Mouse (Mus musculus) kidney, postnatal 4 days (tissue): ENCODE results near the gene Haus5.
A peak's percentile ranks its signal among the peaks of the same experiment; 100 is the strongest.

ENCODE experiments used
- DNase-seq, 2 experiments: peaks; one replicate each; pipeline ENCODE4 v3.0.0; 2021; ENCODE audit warnings: mixed read lengths in 2 of 2

Haus5 gene

DNA sequence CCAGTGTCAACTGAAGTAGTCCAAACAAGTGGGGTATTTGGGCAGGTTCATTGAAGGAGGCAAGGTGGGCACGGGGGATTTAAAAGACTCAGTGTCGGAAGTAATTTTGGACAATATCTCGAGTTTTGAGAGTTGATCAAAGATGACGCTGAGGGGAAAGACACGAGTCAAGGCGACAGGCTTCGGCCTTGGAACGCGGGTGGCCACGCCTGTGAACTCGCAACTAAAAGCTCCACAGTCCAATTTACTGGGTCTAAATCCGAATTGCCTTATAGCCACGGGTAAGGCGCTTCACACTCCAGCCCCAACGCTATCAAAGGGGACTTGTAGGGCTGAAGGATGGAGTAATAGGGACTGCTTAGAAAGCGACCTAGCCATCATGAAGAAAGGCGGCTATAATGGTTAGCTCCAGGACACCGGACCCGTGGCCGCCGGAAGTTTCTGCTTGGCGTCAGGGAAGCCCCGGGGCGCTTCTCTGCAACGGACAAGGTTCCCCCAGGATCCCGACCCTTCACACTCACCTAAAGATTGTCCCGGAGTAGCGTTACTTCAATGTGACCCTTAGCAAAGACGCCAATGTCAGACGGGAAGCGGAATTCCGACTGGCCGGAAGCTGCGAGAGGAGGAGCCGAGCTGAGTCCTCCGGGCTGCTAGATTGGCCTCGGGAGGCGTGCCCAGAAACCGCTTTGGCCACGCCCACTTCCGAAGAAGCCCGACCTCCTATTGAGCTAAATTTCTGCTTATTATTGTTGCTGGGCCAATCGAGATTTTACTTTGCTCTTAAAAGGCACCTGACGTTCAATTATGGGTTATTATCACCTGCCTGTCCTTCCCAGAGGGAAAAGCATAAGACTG lies 39.0 kb downstream of the Haus5 start, which contains the start of gene Cox6b1:
Gene Cox6b1 (minus strand): TSS at position 622 of the 855 bp plus-strand sequence.
- peak; percentile 89 to 93 for DNase-seq

DNA sequence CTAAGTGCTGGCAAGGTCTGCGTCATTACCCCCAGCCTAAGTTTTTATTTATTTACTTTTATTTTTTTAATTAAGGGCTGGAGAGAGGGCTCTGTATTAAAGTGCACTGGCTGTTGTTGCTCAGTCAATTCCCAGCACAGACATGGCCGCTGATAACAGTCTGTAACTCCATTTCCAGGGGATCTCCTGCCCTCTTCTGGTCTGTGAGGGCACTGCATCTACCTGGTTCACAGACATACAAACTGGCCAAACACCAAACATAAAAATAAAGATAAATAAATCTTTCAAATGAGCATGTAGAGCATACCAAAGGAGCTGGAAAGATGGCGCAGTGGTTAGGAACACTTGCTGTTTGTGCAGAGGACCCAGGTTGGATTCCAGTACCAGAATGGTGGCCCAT lies 45.6 kb downstream of the Haus5 start:
- peak; percentile 59 to 65 for DNase-seq

DNA sequence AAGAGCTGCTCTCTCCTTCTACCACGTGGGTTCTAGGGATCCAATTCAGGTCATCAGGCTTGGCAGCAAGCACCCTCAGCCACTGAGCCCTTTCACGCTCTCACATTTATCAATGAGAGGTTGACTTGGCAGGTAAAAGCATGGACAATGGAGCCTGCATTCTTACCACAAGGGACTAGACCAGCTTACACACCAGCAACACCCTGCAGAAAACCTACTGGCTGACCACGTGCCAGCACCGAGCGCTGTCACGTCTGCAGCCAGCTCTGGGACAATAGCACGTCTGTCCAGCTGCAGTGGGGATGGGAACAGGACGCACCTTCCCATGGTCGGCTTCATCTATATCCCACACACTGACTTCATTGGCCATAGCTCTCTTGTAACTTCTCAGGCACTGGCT lies 46.1 kb downstream of the Haus5 start:
- DNase-seq, result no peak

DNA sequence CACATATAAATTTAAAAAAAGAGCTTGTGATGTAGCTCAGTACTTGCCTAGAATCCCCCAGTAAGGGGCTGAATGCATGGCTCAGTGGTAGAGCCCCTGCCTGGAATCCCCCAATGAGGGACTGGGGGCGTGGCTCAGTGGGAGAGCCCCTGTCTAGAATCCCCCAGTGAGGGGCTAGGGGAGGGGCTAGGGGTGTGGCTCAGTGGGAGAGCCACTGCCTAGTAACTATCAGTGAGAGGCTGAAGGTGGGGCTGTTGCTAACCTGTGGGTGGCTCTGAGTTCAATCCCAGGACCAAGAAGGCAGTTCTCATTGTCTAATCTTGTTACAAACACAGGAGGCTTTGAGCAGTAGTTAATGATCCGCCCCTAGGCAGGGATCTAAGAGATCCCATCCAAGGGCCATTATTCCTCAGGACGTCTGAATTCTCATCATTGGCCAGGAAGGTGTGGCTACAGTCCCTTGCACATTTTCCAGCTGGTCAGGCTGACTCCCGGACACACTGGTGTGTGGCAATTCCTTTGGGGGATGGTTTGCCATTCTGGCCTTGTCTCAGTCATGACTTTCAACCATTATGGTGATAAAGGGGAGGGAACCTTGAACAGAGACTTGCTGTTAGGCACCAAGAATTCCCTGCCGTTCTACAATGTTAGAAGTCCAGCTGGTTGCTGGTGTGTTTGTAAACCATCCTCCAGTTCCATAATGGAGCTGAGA lies 49.6 kb downstream of the Haus5 start:
- DNase-seq, result no peak

DNA sequence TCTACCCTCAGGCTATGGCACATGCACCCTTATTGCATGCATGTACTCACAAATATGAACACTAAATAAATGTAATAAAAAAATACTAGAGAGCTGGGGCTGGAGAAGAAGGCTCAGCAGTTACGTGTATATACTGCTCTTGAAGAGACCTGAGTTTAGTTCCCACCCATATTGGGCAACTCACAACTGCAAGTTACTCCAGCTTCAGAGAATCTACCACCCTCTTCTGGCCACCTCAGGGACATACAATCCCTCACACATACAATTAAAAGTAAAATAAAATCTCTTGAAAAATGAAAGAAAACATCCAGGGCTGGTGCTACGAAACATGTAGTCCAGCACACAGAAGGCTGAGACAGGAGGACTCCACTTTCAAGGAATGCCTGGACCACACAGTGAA lies 50.3 kb downstream of the Haus5 start:
- DNase-seq, result no peak

DNA sequence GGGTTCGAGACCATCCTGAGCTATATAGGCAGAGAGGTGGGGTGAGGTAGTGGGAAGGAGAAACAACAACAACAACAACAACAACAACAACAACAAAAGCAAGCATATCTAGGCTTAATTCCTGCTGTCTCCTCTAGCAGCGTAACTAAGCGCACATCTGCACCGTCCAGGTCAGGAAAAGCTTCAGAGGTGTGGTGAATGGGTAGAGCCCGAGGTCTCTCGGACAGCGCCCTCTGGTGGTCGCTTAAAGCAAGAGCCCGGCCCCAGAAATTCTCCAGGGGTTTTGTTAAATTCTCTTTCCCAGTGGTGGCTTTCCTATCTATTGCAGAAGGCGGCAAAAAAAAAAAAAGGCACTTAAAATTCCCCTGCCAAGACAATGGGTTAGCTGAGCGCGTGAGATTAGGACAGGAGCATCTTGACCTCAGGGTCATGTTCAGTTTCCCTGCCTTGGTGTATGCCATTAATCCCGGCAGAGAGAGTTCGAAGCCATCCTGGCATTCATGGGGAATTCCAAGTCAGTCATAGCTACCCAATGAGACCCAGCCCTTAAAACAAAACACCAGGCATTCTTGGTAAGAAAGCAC lies 51.2 kb downstream of the Haus5 start:
- peak; percentile 82 to 86 for DNase-seq

DNA sequence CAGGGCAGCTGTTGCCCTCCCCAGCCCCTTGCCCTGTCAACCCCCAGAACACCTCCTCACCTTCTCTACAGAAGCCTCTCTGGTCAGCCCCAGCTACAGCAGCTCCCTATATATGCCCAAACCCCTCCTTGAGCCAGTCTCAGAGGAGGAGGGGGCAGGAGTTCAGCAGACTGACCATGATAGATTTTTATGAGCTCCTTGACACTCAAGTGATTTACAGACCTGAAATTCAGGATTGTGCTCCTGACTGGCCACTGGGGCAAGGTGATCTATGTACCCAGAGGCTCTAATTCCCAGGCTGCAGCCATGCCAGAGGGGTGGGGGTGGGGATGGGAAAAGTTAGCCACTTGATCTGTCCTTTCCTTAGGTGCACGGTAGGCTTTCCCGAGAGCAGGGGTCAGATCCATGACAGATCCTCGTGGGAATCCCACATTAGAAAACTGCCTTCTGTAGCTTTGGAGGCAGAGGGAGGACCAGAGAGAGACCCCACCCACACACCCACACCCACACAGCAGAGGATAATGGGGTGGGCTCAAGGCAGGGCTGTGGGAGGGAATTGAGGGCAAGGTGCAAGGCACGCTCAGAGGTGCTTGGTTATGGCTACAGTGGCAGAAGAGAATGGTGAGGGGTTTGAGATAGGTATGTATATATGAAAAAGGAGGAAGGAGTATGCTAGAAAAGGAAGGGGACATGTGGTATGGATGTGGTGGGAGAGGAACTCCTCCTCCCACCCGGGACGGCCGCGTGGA lies 52.0 kb downstream of the Haus5 start, which contains the start of gene Upk1a:
Gene Upk1a (minus strand): TSS at position 194 of the 749 bp plus-strand sequence.
- no peak for DNase-seq

DNA sequence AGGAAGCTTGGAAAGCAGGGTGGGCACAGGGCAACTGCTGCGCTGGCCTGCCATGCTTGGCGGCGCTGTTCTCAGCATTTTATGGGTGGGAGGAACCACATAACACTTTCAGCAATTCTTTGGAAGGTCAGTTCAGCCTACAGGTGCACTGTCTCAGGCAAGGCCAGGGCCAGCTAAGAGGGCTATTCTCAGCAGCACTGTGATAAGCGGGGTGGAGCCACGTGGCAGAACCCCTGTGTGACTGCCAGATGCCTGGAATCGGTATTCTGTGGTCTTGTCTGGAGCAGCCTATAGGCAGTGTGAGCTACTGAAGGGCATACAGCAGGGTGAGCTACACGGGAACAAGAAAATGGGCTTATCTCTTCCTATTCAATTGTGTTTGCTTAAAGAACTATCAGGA lies 54.8 kb downstream of the Haus5 start:
- DNase-seq, result no peak

DNA sequence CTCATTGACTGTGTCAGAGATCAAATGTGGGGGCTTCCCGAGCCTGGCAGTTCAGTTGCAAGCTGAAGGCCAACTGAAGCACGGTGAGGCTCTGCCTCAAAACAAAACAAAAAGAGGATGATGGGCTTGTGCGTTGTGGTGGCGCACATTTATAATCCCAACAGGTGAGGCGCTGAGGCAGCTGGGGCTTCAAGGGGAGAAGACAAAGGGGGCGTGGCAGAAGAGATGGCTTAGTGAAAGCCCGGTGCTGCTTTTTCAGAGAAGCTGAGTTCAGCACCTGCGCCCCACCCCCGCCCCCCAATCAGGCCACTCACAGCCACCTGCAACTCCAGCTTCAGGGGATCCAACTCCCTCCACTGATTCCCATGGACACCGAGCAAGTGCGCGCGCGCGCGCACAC lies 56.3 kb downstream of the Haus5 start:
- no peak for DNase-seq

DNA sequence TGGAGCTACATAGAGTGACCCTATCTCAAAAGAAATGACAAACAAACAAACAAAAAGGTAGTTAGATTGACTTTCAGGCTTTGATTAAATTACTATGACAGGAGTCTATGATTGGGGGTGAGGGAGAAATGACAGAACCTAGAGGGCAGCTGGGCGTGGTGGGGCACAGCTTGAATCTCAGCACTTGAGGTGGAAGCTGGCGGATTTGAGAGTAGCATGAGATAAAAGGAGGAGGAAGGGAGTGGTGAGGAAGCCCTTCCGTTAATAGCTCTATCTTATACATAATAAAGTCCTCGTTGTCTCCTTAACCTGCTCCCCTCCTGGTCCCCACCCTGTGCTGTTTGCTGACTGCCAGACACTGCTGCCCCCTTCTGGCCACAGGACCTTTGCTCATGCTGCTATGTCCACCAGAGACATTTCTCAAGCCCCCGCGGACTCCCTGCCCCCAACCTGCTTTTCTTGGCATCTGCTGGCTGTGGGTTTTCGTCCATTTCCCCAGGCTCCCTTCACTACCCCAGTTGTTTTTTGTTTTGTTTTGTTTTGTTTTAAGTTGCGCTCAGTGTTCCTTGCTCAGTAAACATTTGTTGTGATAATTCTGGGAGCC lies 57.0 kb downstream of the Haus5 start:
- peak; percentile 79 to 84 for DNase-seq

DNA sequence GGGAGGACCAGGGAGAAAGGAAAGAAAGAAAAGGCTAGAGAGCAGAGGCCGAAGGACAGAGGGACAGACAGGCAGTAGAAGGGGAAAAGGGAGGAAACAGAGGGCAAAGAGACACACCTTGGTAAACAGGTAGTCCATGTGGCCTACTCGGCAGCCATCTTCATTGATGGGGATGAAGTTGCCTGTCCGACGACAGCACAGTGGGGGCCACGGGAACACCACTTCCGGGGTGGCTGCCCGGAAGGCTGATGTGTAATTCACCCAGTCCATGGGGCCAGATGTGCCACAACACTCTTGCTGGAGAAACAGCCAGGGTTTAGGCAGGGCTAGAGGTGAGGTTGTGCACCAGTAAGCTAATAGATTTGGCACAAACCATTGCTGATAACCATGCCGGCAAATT lies 59.9 kb downstream of the Haus5 start:
- no peak for DNase-seq

DNA sequence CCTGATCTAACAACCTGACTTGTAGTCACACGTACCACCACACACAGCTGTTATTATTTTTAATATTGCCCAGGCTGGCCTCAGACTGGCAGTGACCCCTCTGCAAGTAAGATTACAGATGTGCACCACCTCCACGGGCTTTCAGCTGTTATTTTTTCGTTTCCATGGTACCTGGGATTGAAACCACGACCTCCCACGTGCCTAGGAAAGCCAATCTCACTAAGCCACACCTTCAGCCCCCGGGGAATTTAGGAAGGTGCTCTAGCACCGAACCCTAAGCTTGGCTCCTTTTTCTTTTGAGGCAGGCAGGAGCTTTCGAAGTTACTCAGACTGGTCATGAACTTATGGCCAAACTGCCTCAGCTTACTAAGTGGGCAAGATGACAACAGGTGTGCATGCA lies 60.4 kb downstream of the Haus5 start:
- DNase-seq, result no peak
